Mouse (Mus musculus) heart, adult 8-10 months (tissue): ENCODE results near the gene Sct. TPM values are rescaled to one million over a fixed set of nuclear protein-coding genes. Genes with fewer than 3 reads are reported as not detected.

ENCODE experiments used
- DNase-seq: peaks from one replicate; pipeline ENCODE4 v3.0.0; 2022; ENCODE audit warnings: low spot score
- total RNA-seq, 4 experiments: library from RNA; stranded (reverse); gene quantifications; 2 replicates each; pipeline ENCODE4 v1.2.4; 2022

The Sct gene
- not detected for total RNA-seq

DNA sequence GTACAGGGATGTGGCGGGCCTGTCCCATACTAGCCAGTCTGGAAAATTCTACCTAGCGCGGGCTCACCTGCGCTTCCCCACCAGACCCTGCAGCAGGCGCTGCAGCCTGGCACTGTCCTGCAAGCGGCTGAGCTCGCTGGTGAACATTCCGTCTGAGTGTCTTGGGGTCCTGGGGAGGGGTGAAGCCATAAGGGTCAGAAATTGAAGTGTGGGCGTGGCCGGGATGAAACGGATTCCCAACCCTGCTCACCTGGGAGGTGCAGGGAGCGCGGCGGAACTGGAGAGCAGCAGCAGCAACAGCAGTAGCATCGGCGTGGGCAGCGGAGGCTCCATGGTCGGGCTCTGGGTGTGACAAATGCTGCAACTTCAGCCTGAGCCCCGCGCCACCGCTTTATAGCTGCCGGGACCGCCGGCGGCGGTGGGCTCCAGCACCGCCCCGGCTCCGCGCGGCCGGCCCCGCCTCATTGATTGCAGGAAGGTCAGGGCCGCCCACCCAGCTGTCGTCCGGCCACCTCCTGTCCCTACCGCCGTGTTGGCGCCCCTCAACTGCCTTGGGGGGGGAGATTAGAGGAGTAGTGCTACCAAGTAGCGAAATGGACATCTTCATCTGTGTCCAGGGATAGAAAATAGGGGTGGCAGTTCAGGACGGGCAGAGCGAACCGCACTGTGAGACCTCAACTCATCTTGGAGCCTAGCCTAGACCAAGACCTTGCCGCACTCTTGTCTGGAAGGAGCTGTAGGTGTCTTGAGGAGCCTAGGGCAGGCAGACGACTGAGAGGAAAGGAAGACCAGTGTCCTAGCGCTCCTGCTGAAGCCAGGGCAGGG lies at the start of gene Sct:
TSS of gene Sct (minus strand) at position 368 of the 825 bp plus-strand sequence.
- no peak for DNase-seq

DNA sequence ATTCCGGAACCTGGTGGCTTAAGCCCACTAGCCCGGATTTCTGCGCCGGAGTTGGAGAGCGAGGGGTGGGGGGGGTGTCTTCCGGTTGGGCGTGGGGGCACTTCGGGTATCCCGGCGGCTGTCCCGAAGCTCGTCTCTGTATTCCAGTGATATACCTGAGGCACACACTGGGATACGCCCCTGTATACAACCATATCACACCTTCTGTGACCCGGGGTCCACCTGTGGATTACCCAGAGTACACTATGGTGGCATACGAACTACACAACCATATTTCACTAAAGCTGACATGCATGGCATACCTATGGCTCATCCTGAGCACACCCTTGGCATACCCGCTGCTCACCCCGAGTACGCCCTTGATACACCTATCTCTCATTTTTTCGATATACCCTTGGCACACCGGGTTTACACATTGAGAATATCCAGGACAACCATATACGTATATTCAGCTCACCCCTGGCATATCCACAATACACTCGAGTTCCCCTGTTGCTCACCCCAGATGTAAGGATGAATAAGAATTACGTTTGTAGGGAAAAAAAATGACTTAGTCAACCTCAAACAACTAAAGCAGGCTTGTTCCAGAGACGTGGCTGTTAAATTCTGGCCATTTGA lies 49.5 kb upstream of the Sct start:
- no peak for DNase-seq

DNA sequence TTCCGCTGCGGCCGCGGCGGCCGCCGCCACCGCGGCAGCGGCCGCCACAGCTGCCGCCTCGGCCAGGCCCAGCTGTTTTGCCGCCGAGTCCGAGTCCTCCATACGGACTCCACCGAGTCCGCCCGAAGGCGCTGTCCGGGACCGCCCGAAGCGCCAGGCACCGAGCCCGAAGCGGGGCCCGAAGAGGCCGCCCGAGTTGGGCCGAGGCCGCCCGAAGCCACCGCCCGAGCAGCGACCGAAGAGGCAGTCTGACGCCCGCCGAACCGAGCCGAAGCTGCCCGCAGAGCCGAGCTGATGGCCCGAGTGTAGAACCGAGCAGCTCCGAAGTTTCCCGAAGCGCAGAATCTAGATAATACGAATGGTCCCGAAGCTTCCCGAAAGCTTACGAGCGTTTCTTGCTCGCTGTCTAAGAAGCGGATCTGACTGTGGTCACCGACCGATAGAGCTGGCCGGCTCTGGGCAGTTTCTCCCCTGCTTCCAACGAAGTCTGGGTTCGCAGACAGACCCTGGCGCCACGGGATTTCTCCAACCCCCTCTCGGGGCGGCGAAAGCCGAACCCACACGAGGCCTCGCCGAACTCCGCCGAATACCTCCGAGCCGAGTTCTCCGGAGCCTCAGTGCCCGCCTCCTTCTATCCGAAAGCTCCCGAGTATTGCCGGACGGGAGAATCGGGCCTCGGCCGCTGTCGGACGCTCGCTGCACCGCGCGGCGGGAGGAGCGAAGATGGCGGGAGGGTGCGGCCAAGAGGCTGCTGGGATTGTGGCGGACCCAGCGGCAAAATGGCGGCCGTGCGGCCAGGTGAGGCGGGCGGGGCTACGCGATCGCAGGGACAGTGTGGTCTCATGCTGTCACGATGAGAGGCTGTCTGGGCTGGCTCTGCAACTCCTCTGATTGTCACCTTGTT lies 48.8 kb upstream of the Sct start, which contains the start of the genes Deaf1 and Tmem80:
TSS of gene Deaf1 (minus strand) at position 222 of the 904 bp plus-strand sequence.
TSS of gene Tmem80 (plus strand) at position 271 of the 904 bp plus-strand sequence.
- peak; percentile 99 for DNase-seq

DNA sequence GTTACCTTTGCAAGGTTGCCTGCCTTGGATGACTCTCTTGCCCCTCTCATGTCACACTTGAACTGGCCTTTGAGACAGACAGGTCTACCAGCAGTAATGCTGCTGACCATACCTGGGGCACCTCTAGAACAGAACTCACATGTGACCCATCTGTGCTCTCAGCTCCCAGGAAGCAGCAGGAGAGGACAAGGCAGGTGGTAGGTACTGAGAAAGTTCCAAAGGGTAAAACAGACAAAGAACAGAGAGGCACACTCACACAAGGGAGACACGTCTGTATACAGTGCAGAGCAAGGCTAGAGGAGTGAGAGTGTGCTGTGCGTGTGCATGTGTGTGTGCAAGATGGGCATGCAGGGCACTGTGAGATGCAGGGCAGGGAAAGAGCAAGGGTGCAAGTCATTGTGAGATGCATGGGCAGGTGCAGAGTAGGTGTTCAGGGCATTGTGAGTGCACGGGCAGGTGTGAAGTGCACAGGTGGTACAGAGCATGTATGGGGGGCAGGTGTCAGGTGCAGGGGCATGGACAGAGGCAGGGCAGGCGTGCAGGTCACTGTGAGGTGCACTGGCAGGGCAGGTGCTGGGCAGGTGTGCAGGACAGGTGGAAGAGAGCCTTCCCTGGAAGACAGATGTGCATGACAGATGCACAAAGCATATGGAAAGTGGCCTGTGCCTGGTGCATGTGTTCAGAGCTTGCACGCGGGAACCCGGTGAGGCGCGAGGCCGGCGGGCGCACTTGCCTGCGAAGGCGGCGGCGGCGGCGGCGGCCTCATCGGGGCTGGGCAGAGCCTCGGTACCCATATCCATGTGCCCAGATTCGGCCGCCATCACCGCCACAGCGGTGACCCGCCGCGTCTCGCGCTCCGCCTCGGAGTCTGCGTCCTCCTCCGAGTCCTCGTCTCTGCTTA lies 47.9 kb upstream of the Sct start:
- no peak for DNase-seq

DNA sequence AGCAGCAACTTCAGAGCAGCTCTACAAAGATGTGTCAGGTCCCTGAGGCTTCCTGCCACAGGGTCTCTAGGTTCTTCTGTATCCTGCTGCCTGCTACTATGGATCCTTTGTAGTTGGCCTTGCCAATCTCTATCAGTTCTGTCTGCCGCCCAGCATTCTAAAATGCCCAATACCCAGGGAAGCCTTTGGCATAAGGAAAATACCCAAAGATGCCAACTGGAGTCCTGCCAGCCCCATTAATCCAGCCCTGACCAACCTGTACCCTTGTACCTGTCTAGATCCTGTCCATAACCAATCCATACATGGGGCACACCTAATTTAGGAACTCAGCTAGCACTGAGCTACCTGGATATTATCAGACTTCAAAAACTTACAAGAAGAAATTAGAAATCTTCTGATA lies 45.8 kb upstream of the Sct start:
- no peak for DNase-seq

DNA sequence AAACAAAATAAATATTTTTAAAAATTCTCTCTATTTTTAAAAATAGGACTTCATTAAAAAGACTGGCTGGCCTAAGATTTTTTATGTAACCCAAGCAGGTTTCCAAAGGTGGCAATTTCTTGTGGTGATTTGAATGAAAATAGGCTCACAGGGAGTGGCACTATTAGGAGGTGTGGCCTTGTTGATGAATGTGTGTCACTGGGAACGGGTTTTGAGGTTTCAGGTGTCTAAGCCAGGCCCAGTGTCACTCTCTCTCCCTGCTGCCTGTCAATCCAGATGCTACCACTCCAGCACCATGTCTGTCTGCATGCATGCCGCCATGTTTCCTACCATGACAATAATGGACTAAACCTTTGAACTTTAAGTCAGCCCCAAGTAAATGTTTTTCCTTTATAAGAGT lies 40.5 kb upstream of the Sct start:
- no peak for DNase-seq

DNA sequence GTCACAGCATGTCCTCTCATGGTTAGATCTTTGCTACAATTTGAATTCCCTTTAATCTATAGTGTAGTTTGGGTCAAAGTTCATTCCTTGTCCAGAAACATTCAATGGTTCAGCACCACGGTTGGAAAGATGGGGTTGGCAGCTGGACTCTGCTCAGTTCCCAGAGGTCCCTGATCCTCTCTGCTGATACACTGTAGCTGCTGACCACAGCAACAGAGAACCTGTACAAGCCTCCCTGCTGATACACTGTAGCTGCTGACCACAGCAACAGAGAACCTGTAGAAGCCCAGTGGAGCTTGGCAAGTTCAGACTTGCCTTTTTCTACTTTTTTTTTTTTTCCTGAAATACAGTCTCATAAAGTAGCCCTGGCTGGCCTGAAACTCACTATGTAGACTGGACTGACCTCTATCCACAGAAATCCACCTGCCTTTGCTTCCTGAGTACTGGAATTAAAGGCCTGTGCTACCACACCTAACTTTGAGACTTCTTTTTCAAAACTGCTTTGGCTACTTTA lies 38.7 kb upstream of the Sct start:
- DNase-seq, result no peak

DNA sequence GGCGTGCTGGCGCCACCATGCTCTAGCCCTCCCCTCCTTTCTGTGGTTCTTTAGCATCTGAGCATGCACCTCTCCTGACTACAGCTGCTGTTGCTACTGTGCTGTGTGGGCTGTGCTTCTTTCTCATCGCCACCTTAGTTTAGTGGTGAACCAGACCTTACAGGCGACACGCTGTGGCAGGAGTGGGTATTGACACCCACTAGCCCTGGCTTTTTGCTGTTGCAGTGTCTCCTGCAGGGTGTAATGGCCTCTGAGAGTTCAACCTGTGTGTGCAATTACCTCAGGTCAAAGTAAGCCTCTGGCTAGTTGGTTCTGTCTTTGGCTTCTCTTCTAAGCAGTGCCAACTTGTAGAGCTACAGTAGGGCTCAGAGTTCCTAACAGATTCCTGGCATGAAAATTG lies 37.0 kb upstream of the Sct start:
- DNase-seq, result no peak

DNA sequence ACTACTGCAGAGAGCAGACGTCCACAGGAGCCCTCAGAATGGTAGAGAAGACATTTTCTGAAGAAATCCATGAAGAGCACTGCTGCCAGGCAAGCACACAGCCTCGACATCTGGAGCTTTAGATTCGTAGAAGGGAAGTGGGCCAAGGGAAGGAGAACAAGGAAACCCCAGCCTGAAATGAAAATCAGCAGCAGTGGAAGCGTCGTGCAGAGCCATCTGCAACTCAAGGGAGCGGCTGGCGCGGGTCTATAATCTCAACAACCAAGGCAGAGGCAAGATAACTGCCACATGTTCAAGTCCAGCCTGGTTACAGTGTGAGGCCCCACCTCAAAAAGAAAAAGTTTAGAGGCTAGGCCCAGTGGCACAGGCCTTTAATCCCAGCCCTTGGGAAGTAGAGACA lies 36.1 kb upstream of the Sct start:
- no peak for DNase-seq

DNA sequence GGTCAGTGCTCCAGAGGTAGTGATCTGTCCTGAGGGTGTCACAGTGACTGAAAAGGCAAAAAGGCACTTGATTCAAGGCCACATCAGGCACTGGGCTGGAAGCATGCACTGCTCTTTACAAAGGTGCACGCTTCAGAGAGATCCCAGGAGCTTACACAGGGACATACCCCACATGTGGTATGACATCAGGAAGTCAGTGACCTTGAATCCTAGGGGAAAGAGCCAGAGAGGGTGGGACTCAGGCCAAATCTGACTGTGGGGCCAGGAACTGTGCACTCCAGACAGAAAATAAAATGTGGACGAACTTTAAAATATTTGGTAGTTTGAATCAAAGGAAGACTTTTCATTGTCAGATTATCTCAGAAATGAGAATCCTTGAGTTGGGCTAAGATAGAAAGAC lies 35.5 kb upstream of the Sct start:
- DNase-seq, result no peak

DNA sequence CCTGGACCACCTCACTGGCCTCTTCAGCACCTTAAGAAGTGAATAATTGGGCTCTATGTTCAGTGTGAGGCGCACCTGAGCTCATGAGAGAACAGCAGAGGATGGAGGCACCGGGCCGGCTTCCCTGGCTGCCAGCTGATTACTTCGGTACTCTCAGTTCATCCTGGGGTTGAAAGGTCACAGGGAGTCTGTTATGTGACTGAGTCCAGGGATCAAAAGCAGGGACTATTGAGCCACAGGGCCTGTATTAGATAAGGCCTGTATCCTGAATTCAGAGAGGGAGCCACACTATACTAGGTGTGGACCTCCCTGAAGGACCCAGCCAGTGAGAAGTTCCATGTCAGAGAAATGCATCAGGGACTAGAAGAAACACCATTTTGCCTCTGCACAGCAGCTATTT lies 25.6 kb upstream of the Sct start:
- DNase-seq, result no peak

DNA sequence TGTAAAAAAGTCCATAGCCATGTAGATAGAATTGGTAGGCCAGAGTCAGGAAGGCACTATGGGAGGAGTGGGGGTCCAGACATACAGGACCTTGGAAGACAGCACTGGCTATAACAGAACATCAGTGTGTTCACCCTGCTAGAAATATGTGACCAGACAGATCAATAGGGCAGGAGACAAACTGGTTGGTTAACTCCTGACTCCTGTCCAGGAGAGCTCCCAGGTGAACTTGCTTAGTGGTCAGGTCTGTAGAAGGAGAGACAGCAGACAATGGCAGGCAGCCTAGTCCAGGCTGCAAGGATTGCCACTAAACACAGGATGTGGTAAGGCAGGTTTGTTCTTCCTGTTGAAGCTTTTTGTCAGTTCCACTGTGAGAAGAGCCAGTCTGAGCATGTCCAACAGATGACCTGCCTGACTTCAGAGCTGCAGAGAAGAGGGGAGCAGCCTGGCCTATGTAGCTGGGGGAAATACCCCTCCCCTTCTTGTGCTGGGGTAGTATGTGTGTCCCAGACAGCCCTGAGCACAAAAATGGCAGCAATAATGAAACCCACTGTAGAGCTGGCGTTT lies 23.9 kb upstream of the Sct start:
- no peak for DNase-seq

DNA sequence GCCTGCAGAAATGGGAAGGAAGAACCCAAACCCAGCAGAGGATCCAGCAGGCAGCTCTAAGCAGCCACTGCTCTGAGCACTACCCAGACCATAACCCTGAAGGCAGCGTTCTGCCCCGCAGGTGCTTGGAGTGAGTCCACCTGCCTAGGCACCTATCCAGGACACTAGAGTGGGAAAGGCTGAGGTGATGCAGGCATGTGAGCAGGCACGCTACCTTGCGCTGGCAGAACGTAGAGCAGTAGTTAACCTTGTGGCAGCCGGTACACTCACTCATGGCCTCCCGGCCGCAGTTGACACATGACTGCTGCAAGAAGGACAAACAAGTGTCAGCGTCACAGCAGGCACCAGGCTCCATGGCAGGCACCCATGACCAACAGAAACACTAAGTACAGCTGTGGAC lies 22.5 kb upstream of the Sct start:
- no peak for DNase-seq

DNA sequence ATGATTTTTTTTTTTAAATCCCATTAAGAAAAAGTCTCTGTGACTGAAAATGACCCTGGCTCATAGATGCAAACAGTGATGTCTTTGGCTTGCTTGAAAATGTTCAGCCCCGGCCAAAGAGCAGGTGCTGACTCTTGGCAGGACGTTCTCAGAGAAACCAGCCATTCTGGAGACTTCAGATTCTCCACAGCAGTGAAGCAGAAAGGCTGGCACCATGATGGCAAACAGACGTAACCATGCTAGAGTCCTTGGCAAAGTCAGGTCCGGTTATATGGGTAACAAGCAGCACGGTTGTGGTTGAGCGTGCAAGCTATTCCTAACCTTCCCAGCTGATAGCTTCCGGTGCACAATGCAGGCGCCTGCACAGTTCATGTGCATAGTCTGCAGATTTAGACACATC lies 20.2 kb upstream of the Sct start:
- DNase-seq, result no peak

DNA sequence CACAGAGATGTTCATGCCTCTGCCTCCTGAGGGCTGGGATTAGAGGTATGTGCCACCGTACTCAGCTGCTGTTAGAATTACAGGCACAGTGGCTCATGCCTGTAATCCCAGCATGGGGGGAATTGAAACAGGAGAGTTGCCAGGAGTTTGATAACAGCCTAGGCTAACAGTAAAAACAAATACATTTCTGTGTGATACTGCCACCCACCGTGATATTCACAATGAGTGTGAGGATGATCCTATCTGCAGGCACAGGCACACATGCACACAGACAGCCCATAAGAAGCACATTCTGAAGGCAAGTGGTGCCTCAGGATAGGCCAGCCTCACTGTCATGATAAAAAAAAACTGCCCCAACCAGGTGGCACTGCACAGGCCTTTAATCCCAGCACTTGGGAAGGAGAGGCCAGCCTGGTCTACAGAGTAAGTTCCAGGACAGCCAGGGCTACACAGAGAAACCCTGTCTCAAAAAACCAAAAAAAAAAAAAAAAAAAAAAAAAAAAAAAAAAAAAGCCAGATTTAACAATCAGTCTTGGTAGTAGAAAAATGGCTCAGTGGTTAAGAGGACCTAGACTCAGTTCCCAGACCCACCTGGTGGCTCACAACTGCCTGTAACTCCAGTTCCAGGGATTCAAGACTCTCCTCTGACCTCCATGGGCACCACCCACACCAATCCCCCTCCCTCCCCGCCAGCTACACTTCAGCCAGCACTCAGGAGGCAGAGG lies 19.2 kb upstream of the Sct start:
- DNase-seq, result no peak

DNA sequence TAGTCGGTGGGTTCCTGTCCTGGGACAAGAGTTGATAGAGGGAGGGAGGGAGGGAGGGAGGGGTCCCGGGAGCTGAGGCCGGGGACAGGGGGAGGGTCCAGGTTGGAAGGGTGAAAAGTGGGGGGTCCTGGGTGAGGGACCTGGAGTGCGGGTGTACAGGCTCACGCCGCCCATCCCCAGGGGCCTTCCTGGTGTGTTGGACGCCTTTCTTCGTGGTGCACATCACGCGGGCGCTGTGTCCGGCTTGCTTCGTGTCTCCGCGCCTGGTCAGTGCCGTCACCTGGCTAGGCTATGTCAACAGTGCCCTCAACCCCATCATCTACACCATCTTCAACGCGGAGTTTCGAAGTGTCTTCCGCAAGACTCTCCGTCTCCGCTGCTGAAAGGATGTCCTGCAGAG lies 15.5 kb upstream of the Sct start:
- no peak for DNase-seq

DNA sequence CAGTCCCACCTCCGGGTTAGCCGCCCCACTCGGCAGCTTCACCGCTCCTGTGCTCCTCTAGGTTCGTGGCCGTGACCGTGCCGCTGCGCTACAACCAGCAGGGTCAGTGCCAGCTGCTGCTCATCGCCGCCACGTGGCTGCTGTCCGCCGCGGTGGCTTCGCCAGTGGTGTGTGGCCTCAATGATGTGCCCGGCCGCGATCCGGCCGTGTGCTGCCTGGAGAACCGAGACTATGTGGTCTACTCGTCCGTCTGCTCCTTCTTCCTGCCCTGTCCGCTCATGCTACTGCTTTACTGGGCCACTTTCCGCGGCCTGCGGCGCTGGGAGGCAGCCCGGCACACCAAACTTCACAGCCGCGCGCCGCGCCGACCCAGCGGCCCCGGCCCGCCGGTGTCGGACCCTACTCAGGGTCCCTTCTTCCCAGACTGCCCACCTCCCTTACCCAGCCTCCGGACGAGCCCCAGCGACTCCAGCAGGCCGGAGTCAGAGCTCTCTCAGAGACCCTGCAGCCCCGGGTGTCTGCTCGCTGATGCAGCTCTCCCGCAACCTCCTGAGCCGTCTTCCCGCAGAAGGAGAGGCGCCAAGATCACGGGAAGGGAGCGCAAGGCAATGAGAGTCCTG lies 15.0 kb upstream of the Sct start:
- DNase-seq, result no peak

DNA sequence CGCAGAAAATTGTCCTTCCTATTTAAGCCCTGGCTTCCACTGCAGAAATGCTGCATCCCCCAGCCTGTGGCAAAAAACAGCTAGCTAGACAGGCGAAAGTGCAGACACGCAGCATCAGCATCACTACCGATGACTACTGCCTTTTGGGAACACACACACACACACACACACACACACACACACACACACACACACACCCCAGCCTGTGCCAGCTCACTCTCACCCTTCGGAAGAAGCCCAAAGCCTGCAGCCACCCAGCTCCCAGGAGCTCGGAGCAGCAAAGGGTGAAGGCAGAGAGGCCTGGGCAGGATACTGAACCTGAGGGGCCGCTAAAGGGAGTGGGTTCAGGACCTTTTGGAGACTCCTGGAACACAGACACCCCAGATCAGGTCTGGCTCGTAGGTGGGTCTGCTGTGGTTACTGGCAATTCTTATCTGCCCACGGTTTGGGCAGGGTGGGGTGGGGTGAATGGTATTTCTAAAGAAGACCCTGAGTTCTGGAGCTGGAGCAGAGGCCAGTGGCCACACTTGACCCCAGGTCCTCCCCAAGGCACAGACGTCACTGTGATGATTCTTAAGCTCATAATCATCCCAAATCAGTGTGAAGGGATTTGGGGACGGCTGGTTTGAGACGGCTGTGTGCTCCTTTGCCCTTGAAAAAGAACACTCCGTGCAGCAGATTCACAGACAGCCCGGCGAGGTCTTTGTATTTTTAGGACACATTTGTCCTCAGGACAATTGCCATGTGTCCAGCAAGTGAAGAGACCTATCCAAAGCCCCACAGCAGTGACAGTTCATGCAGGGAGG lies 13.9 kb upstream of the Sct start:
- DNase-seq, result no peak
